Mouse (Mus musculus): ENCODE data around the gene Actn4. TPM values are rescaled to one million over a fixed set of nuclear protein-coding genes. Genes with fewer than 3 reads are reported as not detected.

Gene Actn4
- total and polyA plus RNA-seq, 2 experiments: 47.4 to 125 TPM

DNA sequence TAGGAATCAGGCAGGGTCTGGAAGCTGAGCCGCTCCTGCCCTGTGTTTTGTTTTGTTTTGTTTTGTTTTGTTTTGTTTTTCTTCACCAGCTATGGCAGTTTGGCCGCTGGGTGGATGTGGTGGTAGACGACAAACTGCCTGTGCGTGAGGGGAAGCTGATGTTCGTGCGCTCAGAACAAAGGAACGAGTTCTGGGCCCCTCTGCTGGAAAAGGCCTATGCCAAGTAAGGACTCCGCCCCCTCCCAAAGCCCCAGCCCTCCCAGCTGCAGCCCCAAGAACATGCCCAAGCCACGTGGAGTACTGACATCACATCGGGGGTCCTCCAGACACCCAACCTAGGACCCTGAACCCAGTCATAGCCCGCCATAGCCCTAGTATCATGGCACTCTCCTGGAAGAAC, 79.1 kb downstream of the Actn4 start:
- Histone ChIP-seq H3K27me3 (ENCODE audit: control insufficient read depth, insufficient read depth, low read length) (no peaks in the 10 kb centered on the region), H3K27ac (replicated peaks; ENCODE audit: insufficient read depth, low read depth, low read length) (no peak overlapping the region), H3K4me1 (ENCODE audit: control insufficient read depth, insufficient read depth, low read length) (no peaks in the 10 kb centered on the region), H3K79me2 (ENCODE audit: control insufficient read depth, insufficient read depth, low read length) (no peaks in the 10 kb centered on the region), H3K4me3 (ENCODE audit: insufficient read depth, low read depth, low read length) (no peak overlapping the region), H3K36me3 (ENCODE audit: control insufficient read depth, insufficient read depth, low read length) (no peaks in the 10 kb centered on the region), H3K9ac (ENCODE audit: low read depth, low read length) (no peak overlapping the region)
- 90% methylated on average over 11 of the region's 11 CpGs for WGBS
- TF ChIP-seq POLR2A (IDR thresholded peaks at IDR 0.05; ENCODE audit: extremely low read depth, insufficient read depth, low read length) (no peak), CTCF (IDR thresholded peaks at IDR 0.05; ENCODE audit: low read depth, low read length) (no peak)
- DNase-seq (ENCODE audit: extremely low read depth, low read depth, low spot score): no peak

DNA sequence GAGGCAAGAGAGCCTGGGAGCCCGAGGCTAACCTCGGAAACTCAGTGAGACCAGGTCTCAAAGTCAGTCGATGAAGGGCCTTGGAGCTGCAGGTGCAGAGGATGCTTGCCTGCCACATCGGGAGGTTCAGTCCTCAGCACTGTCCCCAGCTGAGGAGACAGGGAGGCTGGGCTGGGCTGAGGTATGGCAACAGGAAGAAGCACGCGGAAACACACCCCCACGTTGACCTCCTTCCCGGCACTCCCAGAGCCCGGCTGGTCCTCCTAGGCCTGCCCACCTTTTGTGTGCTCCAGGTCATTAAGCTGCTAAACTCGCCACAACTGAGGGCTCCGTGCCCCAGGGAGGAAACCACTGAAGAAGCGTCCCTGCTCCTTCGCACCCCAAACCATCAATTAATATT, 80.9 kb downstream of the Actn4 start, which contains the start of gene Capn12:
Gene Capn12, plus strand, starts transcription at position 224 of the 400 bp plus-strand sequence.
- Histone ChIP-seq H3K36me3 (ENCODE audit: control insufficient read depth, insufficient read depth, low read length) (no peaks in the 10 kb centered on the region), H3K4me1 (ENCODE audit: control insufficient read depth, insufficient read depth, low read length) (no peaks in the 10 kb centered on the region), H3K4me3 (ENCODE audit: insufficient read depth, low read depth, low read length) (no peak within 1 kb of the TSS), H3K27me3 (ENCODE audit: control insufficient read depth, insufficient read depth, low read length) (no peaks in the 10 kb centered on the region), H3K79me2 (ENCODE audit: control insufficient read depth, insufficient read depth, low read length) (no peaks in the 10 kb centered on the region), H3K9ac (ENCODE audit: low read depth, low read length) (no peak within 1 kb of the TSS), H3K27ac (replicated peaks; ENCODE audit: insufficient read depth, low read depth, low read length) (no peak within 1 kb of the TSS)
- 59% methylated on average over 13 of the region's 13 CpGs for WGBS
- TF ChIP-seq POLR2A (IDR thresholded peaks at IDR 0.05; ENCODE audit: extremely low read depth, insufficient read depth, low read length): no peak
- TF ChIP-seq CTCF (IDR thresholded peaks at IDR 0.05; ENCODE audit: low read depth, low read length): no peak
- DNase-seq (ENCODE audit: extremely low read depth, low read depth, low spot score): no peak

DNA sequence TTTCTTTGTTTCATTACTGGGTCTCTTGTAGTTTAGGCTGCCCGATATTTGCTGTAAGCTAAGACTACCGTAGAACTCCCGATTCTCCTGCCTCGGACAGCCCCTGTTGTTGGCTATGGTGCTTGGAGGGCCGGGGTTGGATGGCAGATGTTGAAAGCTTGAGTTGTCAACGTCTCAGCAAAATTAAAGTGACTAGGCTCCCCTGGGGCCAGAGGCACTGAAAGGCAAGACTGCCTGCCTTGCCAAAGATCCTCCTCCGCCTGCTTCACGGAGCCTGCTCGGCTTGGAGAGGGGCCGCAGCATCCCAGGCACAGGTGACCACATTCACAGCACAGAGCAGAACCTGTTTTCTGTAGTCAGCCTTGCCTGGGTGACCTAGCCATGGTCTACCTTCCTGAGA, 81.6 kb downstream of the Actn4 start:
- no peaks in the 10 kb centered on the region for H3K4me1 ChIP-seq (ENCODE audit: control insufficient read depth, insufficient read depth, low read length)
- no peak overlapping the region for H3K4me3 ChIP-seq (ENCODE audit: insufficient read depth, low read depth, low read length)
- no peak for TF ChIP-seq CTCF (IDR thresholded peaks at IDR 0.05; ENCODE audit: low read depth, low read length)
- TF ChIP-seq POLR2A (IDR thresholded peaks at IDR 0.05; ENCODE audit: extremely low read depth, insufficient read depth, low read length): no peak
- DNase-seq (ENCODE audit: extremely low read depth, low read depth, low spot score): no peak
- H3K9ac ChIP-seq (ENCODE audit: low read depth, low read length): no peak overlapping the region
- no peaks in the 10 kb centered on the region for H3K27me3 ChIP-seq (ENCODE audit: control insufficient read depth, insufficient read depth, low read length)
- H3K27ac ChIP-seq (replicated peaks; ENCODE audit: insufficient read depth, low read depth, low read length): no peak overlapping the region
- H3K36me3 ChIP-seq (ENCODE audit: control insufficient read depth, insufficient read depth, low read length): no peaks in the 10 kb centered on the region
- WGBS: 88% methylated on average over 10 of the region's 10 CpGs
- no peaks in the 10 kb centered on the region for H3K79me2 ChIP-seq (ENCODE audit: control insufficient read depth, insufficient read depth, low read length)

DNA sequence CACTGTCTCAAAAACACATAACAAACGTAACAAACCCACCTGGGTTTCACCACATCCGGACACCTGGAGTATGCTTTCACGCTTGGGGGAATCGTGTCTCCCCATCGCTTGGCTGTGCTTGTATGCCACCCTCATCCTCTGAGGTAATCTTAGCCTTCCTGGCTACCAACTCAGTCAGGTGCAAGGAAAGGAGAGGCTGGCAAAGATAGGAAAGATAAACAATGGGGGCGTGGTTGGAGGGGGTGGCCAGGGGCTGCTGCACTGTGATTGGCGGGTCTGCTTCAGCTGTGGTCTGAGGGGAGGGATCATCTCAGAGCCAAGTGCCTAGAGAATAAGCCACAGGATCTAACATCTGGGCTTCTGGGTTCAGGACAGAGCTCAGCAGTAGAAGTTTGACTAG, 82.5 kb downstream of the Actn4 start:
- no peaks in the 10 kb centered on the region for H3K79me2 ChIP-seq (ENCODE audit: control insufficient read depth, insufficient read depth, low read length)
- DNase-seq (ENCODE audit: extremely low read depth, low read depth, low spot score): no peak
- no peak overlapping the region for H3K9ac ChIP-seq (ENCODE audit: low read depth, low read length)
- no peak overlapping the region for H3K27ac ChIP-seq (replicated peaks; ENCODE audit: insufficient read depth, low read depth, low read length)
- no peaks in the 10 kb centered on the region for H3K27me3 ChIP-seq (ENCODE audit: control insufficient read depth, insufficient read depth, low read length)
- no peaks in the 10 kb centered on the region for H3K4me1 ChIP-seq (ENCODE audit: control insufficient read depth, insufficient read depth, low read length)
- no peaks in the 10 kb centered on the region for H3K36me3 ChIP-seq (ENCODE audit: control insufficient read depth, insufficient read depth, low read length)
- 83% methylated on average over 7 of the region's 7 CpGs for WGBS
- H3K4me3 ChIP-seq (ENCODE audit: insufficient read depth, low read depth, low read length): no peak overlapping the region
- TF ChIP-seq CTCF (IDR thresholded peaks at IDR 0.05; ENCODE audit: low read depth, low read length) (no peak), POLR2A (IDR thresholded peaks at IDR 0.05; ENCODE audit: extremely low read depth, insufficient read depth, low read length) (no peak)

DNA sequence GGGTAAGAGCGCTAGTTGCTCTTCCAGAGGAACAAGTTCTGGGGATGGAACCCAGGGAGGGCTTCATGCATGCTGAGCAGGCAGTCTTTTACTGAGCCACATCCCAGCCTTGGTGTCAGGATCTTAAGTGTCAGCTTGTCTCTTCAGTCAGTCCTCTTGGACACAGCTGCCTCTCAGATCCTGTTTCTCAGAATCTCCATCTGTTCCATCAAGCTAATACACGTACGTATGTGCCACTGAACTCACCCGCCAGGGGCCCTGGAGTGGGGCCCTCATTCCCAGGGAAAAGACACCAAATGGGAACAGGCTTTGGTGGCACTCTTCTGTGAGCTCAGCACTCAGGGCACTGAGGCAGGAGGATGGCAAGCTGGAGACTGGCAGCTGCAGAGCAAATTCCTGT, 84.3 kb downstream of the Actn4 start:
- no peak for DNase-seq (ENCODE audit: extremely low read depth, low read depth, low spot score)
- Histone ChIP-seq H3K9ac (ENCODE audit: low read depth, low read length) (no peak overlapping the region), H3K36me3 (ENCODE audit: control insufficient read depth, insufficient read depth, low read length) (no peaks in the 10 kb centered on the region), H3K4me1 (ENCODE audit: control insufficient read depth, insufficient read depth, low read length) (no peaks in the 10 kb centered on the region), H3K79me2 (ENCODE audit: control insufficient read depth, insufficient read depth, low read length) (no peaks in the 10 kb centered on the region), H3K27me3 (ENCODE audit: control insufficient read depth, insufficient read depth, low read length) (no peaks in the 10 kb centered on the region), H3K4me3 (ENCODE audit: insufficient read depth, low read depth, low read length) (no peak overlapping the region), H3K27ac (replicated peaks; ENCODE audit: insufficient read depth, low read depth, low read length) (no peak overlapping the region)
- 92% methylated on average over 4 of the region's 4 CpGs for WGBS
- no peak for TF ChIP-seq POLR2A (IDR thresholded peaks at IDR 0.05; ENCODE audit: extremely low read depth, insufficient read depth, low read length)

DNA sequence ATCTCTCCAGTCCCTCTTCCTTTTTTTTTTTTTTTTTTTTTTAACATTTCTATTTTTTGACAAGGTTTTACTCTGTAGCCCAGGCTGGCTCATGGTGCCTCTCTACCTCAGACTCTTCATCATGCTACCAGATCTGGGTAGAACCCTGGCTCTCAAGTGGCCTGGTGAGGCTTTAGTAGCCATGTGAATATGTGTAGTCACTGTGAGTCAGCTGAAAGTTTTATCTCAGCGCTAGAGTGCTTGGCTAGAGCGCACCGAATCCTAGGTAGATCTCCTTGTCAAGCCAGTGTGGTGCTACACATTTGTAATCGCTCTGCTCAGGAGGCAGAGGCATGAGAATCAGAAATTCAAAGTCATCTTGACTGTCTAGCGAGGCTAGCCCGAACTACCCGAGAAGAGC, 85.0 kb downstream of the Actn4 start:
- Histone ChIP-seq H3K9ac (ENCODE audit: low read depth, low read length) (no peak overlapping the region), H3K79me2 (ENCODE audit: control insufficient read depth, insufficient read depth, low read length) (no peaks in the 10 kb centered on the region), H3K4me1 (ENCODE audit: control insufficient read depth, insufficient read depth, low read length) (no peaks in the 10 kb centered on the region), H3K27me3 (ENCODE audit: control insufficient read depth, insufficient read depth, low read length) (no peaks in the 10 kb centered on the region), H3K27ac (replicated peaks; ENCODE audit: insufficient read depth, low read depth, low read length) (no peak overlapping the region), H3K36me3 (ENCODE audit: control insufficient read depth, insufficient read depth, low read length) (no peaks in the 10 kb centered on the region), H3K4me3 (ENCODE audit: insufficient read depth, low read depth, low read length) (no peak overlapping the region)
- 89% methylated on average over 7 of the region's 7 CpGs for WGBS
- DNase-seq (ENCODE audit: extremely low read depth, low read depth, low spot score): no peak
- TF ChIP-seq CTCF (IDR thresholded peaks at IDR 0.05; ENCODE audit: low read depth, low read length) (no peak), POLR2A (IDR thresholded peaks at IDR 0.05; ENCODE audit: extremely low read depth, insufficient read depth, low read length) (no peak)

Data from liver, adult 2 months (tissue).